Mouse (Mus musculus): ENCODE data around the gene Adam1a.

DNA sequence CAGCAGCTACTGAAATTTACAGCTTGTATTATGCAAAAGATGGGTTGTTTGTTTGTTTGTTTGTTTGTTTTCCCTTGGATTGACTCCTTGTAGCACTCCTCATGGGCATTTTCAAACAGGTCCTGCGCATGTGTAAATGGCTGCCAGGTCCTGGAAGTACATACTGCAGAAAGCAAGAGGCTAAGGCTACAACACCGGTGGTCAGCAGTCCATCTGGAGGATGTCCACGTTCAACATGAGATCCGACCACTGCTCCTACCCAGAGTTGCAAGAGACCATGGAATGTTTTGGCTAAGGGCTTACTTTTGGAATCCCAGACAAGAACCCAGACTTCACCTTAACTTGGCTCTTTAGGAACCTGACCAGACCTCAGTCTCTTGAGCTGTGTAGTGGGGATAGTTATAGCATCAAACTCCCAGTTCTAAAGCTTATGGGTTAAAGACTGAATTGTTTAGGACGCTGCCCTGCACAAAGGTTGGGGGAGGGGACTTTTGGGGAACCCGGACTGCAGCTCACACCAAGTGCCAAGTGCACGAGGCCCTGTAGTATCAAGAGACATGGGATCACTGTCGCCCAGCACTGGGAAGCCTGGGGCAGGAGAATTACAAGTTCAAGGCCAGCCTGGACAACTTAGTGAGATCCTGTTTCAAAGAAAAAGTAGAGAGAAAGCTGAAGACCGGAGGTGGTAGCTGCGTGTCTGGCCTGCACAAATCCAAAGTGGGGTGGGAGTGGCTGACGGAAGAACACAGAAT, 47.0 kb upstream of the Adam1a start:
- TF ChIP-seq CTCF (IDR thresholded peaks at IDR 0.05; ENCODE audit: low read depth, low read length), result no peak
- TF ChIP-seq POLR2A (IDR thresholded peaks at IDR 0.05; ENCODE audit: insufficient read depth, low read length), result no peak
- no peak for TF ChIP-seq EP300 (IDR thresholded peaks at IDR 0.05; ENCODE audit: insufficient read depth, low read depth, low read length)

All from ES-Bruce4 (cell line).